Mouse (Mus musculus): ENCODE measurements around the gene Slc48a1. TPM values are rescaled to one million over a fixed set of nuclear protein-coding genes. Genes with fewer than 3 reads are reported as not detected.

Slc48a1 gene
- polyA plus RNA-seq, 1 experiment from 2014 or later: 42.2 TPM

DNA sequence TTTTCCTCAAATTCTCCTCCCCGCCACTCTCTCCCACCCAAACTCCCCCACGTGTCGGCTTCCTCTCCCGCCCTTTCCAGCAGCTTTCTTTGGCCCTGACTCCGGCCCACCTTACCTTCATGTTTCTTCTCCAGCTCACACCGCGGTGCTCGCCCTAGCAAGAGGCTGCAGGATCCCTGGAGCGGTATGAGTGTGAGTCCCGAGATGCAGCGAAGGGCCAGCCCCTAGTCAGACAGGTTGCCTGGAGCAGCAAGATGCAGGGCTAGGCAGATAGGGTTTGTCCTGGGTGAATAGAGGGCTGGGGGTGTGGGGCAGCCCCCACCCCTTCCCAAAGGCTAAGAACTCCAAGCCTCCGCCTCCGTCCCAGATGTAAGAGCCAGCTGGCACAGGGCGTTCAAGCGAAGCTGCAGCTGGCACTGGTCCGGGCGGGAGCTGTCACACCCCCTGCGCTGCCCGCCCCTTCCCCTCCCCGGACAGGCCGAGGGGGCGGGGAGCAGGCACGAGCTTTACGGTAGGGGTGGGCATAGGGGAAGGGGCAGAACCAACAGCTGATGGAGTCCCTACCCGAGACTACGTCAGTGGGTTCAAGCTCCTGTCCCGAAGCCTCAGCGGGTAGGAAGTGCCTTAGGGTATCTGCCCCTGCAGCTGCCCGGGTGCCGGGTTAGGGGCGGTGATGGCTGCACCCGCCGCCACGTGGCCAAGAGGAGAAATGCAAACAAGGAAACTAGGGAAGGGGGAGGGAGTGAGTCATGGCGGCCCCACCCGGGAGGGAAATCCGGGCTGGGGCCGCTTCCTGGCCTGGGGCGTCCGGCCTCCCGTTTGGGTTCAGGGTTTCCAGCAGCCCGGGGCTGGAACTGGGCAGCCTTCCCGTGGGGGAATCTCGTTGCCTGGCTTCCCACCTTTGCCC is 10.8 kb upstream of the Slc48a1 start, which contains the start of gene Rapgef3:
Gene Rapgef3, minus strand, starts transcription at position 693 of the 907 bp plus-strand sequence.
- WGBS: under 1% methylated on average over 43 of the region's 44 CpGs
- H3K27ac ChIP-seq: peak within 1 kb of the TSS; percentile 57
- peak within 1 kb of the TSS; percentile 51 for H3K9ac ChIP-seq
- peak within 1 kb of the TSS; percentile 81 for H3K4me2 ChIP-seq
- H3K4me1 ChIP-seq: peaks cover 53% of the 10 kb centered on the region
- no peaks in the 10 kb centered on the region; the same call in 1 of the 2 replicates for H3K27me3 ChIP-seq
- peak; percentile 88 for ATAC-seq (ENCODE audit: borderline replicate concordance, extremely low read depth, low FRiP score, low TSS enrichment)
- peak within 1 kb of the TSS; percentile 51 for H3K4me3 ChIP-seq
- no peaks in the 10 kb centered on the region for H3K36me3 ChIP-seq
- H3K9me3 ChIP-seq: no peaks in the 10 kb centered on the region

- peak overlapping the region; percentile 51 for H3K9ac ChIP-seq
- 0 out of 2 replicates have a peak, but pooled peaks have one; percentile 12 for ATAC-seq (ENCODE audit: borderline replicate concordance, extremely low read depth, low FRiP score, low TSS enrichment)
- H3K4me3 ChIP-seq: peak overlapping the region; percentile 51
- no peaks in the 10 kb centered on the region for H3K9me3 ChIP-seq
- no peaks in the 10 kb centered on the region; the same call in 1 of the 2 replicates for H3K27me3 ChIP-seq
- peak overlapping the region; percentile 57 for H3K27ac ChIP-seq
- H3K4me1 ChIP-seq: peaks cover 53% of the 10 kb centered on the region
- peak overlapping the region; percentile 81 for H3K4me2 ChIP-seq
- under 1% methylated on average over 18 of the region's 18 CpGs for WGBS
- no peaks in the 10 kb centered on the region for H3K36me3 ChIP-seq
Observed at GRCm38 (mm10) chr15:97768192-97768591, 10.1 kb upstream of the Slc48a1 start.

GRCm38 (mm10) chr15:97770280-97770679 is 8.0 kb upstream of the Slc48a1 start:
- Histone ChIP-seq H3K9me3 (no peaks in the 10 kb centered on the region), H3K4me3 (no peak overlapping the region), H3K9ac (no peak overlapping the region), H3K27ac (no peak overlapping the region), H3K4me1 (peaks cover 61% of the 10 kb centered on the region), H3K4me2 (no peak overlapping the region), H3K36me3 (no peaks in the 10 kb centered on the region), H3K27me3 (no peaks in the 10 kb centered on the region; the same call in 1 of the 2 replicates)
- no peak for ATAC-seq (ENCODE audit: borderline replicate concordance, extremely low read depth, low FRiP score, low TSS enrichment)
- WGBS: 80% methylated on average over 8 of the region's 8 CpGs

- H3K27ac ChIP-seq: peak overlapping the region; percentile 92
- WGBS: 2% methylated on average over 5 of the region's 5 CpGs
- no peak overlapping the region for H3K4me3 ChIP-seq
- peak overlapping the region; percentile 33 for H3K4me2 ChIP-seq
- no peaks in the 10 kb centered on the region for H3K9me3 ChIP-seq
- H3K9ac ChIP-seq: no peak overlapping the region
- no peaks in the 10 kb centered on the region for H3K36me3 ChIP-seq
- ATAC-seq (ENCODE audit: borderline replicate concordance, extremely low read depth, low FRiP score, low TSS enrichment): peak; percentile 87
- H3K27me3 ChIP-seq: no peaks in the 10 kb centered on the region
- peaks cover 47% of the 10 kb centered on the region for H3K4me1 ChIP-seq
Observed at GRCm38 (mm10) chr15:97773108-97773507, 5.2 kb upstream of the Slc48a1 start.

GRCm38 (mm10) chr15:97773961-97774370 is 4.4 kb upstream of the Slc48a1 start:
- Histone ChIP-seq H3K9ac (no peak overlapping the region), H3K9me3 (no peaks in the 10 kb centered on the region), H3K4me1 (peaks cover 46% of the 10 kb centered on the region), H3K36me3 (no peaks in the 10 kb centered on the region), H3K27ac (peak overlapping the region; percentile 92), H3K4me3 (no peak overlapping the region), H3K27me3 (no peaks in the 10 kb centered on the region), H3K4me2 (peak overlapping the region; percentile 33)
- peak; percentile 50 for ATAC-seq (ENCODE audit: borderline replicate concordance, extremely low read depth, low FRiP score, low TSS enrichment)
- WGBS: 59% methylated on average over 5 of the region's 5 CpGs

DNA sequence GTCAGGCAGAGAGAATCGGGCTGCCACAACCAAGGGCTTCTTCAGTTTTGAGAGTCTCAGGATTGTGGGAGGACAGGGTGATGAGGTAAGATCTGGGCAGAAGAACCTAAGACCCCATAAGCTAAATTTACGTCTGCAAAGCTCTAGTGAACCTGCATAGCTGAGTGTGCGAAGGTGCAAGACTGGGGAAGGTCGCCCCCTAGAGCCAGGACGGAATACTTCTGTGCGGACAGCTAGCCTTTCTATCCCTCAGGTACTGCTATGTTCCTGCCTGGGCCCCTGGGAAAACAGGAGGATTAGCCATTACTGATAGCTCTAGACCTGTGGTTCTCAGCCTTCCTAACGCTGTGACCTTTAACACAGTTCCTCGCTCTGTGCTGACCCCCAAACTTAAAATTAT is 1.8 kb upstream of the Slc48a1 start:
- ATAC-seq (ENCODE audit: borderline replicate concordance, extremely low read depth, low FRiP score, low TSS enrichment): no peak
- H3K9ac ChIP-seq: no peak overlapping the region

DNA sequence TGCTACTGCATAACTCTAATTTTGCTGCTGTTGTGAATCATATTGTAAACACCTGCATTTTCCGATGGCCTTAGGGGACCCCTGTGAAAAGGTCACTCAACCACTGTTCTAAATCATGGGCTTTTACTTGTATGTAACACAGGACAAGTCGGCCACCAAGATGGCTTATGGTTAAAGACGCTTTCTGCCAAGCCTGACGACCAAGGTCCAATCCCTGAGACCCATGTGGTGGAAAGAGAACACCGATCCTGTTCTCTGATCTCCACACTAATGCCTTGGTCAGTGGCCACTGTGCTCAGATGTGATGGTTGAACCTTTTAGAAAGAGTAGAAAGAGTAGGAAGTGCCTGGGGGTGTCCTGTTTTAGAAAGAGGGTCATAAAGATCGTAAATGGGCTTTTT is 1.4 kb upstream of the Slc48a1 start:
- H3K36me3 ChIP-seq: no peaks in the 10 kb centered on the region
- no peak for ATAC-seq (ENCODE audit: borderline replicate concordance, extremely low read depth, low FRiP score, low TSS enrichment)
- no peak overlapping the region for H3K27ac ChIP-seq
- H3K4me2 ChIP-seq: no peak overlapping the region
- H3K27me3 ChIP-seq: 0 out of 2 replicates have a peak, but pooled peaks cover 4% of the 10 kb centered on the region
- H3K9me3 ChIP-seq: no peaks in the 10 kb centered on the region
- H3K4me3 ChIP-seq: no peak overlapping the region
- peaks cover 66% of the 10 kb centered on the region for H3K4me1 ChIP-seq
- WGBS: 81% methylated on average over 6 of the region's 6 CpGs
- H3K9ac ChIP-seq: no peak overlapping the region

More for the DNA sequence above, 1.8 kb upstream of the Slc48a1 start:
- Histone ChIP-seq H3K9me3 (no peaks in the 10 kb centered on the region), H3K36me3 (no peaks in the 10 kb centered on the region), H3K27ac (no peak overlapping the region), H3K4me1 (peaks cover 63% of the 10 kb centered on the region), H3K4me3 (no peak overlapping the region), H3K27me3 (0 out of 2 replicates have a peak, but pooled peaks cover 2% of the 10 kb centered on the region), H3K4me2 (no peak overlapping the region)
- 10% methylated on average over 8 of the region's 8 CpGs for WGBS

- Histone ChIP-seq H3K36me3 (no peaks in the 10 kb centered on the region), H3K4me2 (no peak overlapping the region), H3K4me1 (peaks cover 57% of the 10 kb centered on the region), H3K9me3 (no peaks in the 10 kb centered on the region), H3K4me3 (no peak overlapping the region), H3K9ac (no peak overlapping the region), H3K27me3 (peaks cover 13% of the 10 kb centered on the region; the same call in 1 of the 2 replicates), H3K27ac (no peak overlapping the region; the same call in 1 of the 2 replicates)
- no peak for ATAC-seq (ENCODE audit: borderline replicate concordance, extremely low read depth, low FRiP score, low TSS enrichment)
- WGBS: 88% methylated on average over 1 of the region's 1 CpGs
Observed at GRCm38 (mm10) chr15:97779576-97779975, 1.3 kb downstream of the Slc48a1 start.

DNA sequence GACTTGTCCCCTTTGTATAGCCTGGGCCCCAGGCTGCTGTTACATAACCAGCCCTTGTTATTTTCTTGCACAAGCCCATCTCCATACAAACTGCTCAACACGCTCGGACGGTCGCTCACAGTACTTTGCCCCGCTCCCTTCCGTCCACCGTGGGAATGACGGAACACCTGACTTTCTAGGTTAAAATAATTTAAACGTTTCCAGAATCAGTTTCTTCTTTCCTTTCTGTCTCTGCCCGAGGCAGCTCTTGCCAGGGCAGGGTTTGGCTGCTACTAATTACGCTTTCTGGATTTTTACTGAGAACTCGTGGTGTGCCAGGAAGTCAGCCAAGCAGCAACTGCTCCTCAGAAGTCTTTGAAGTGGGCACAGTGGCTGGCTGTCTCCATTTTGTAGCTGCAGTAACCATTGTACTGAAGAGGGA is 2.3 kb downstream of the Slc48a1 start:
- whole genome bisulfite sequencing: 66% methylated on average over 12 of the region's 12 CpGs
- ATAC-seq (ENCODE audit: borderline replicate concordance, extremely low read depth, low FRiP score, low TSS enrichment): no peak
- no peak overlapping the region for H3K4me2 ChIP-seq
- H3K9ac ChIP-seq: no peak overlapping the region
- H3K9me3 ChIP-seq: no peaks in the 10 kb centered on the region
- peaks cover 13% of the 10 kb centered on the region; the same call in 1 of the 2 replicates for H3K27me3 ChIP-seq
- H3K4me1 ChIP-seq: peaks cover 54% of the 10 kb centered on the region
- no peaks in the 10 kb centered on the region for H3K36me3 ChIP-seq
- peak overlapping the region; percentile 32 for H3K27ac ChIP-seq
- H3K4me3 ChIP-seq: no peak overlapping the region

DNA sequence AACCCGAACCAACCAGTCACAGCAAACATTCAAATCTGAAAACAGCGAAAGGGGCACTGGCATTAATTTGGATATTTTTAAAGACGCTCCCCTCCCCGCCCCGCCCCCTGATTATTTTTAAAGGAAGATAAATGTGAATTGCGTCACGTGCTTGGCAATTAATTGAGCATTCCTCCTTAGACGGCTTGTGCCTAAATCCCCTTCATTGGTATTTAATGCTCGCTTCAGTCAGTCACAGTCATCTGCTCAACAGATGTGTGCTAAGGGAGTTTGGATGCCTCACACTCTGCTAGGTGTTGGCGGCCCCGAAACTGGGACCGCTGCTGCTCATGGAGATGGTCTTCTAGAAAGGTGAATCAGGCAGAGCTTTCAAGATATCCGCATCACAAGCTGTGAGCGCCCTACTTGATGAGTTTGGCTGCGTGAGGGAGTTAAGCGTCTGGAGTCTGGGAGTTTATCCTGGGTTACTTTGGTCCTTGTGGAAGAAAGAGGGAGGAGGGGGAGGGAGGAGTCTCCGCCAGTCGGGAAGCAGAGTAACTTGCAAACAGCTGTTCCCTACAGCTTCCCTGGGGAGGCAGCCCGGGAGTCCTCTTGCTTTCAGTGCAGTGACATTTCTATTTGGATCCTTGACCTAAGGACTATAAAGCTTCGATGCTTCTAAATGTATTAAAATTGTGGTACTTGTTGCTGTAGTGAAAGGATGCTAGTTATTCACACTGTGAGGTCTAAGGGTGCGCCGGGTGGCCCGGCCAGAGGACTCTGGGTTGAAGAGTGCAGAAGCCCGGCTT is 3.8 kb downstream of the Slc48a1 start:
- H3K9me3 ChIP-seq: no peaks in the 10 kb centered on the region
- peaks cover 13% of the 10 kb centered on the region; the same call in 1 of the 2 replicates for H3K27me3 ChIP-seq
- peak overlapping the region; percentile 48 for H3K4me2 ChIP-seq
- H3K4me1 ChIP-seq: peaks cover 62% of the 10 kb centered on the region
- H3K36me3 ChIP-seq: no peaks in the 10 kb centered on the region
- peak overlapping the region; percentile 20 for H3K4me3 ChIP-seq
- 10% methylated on average over 24 of the region's 24 CpGs for WGBS
- no peak for ATAC-seq (ENCODE audit: borderline replicate concordance, extremely low read depth, low FRiP score, low TSS enrichment)
- 0 out of 2 replicates have a peak overlapping the region, but pooled peaks have one; percentile 30 for H3K9ac ChIP-seq
- peak overlapping the region; percentile 50 for H3K27ac ChIP-seq

DNA sequence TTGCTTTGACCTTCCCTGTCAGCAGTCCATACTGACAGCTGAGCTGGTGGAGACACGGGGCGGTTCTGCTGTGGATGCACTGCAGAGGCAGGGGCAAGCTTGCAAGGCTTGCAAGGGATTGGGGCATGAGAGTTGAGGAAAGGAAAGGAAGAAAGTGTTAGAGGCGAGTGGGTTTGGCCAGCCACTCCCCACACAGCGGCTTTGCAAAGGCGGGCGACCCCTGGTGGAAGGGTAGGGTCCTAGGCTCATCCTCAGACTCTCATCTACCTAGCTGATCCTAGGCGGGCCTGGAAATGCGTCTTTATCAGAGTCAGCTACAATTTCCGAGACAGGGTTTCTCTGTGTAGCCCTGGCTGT is 4.4 kb downstream of the Slc48a1 start:
- 5% methylated on average over 9 of the region's 9 CpGs for WGBS
- Histone ChIP-seq H3K4me3 (peak overlapping the region; percentile 20), H3K9me3 (no peaks in the 10 kb centered on the region), H3K27ac (peak overlapping the region; percentile 50), H3K4me1 (peaks cover 68% of the 10 kb centered on the region), H3K36me3 (no peaks in the 10 kb centered on the region), H3K9ac (0 out of 2 replicates have a peak overlapping the region, but pooled peaks have one; percentile 30), H3K27me3 (peaks cover 13% of the 10 kb centered on the region; the same call in 1 of the 2 replicates), H3K4me2 (peak overlapping the region; percentile 48)
- peak; percentile 5; the same call in 1 of the 2 replicates for ATAC-seq (ENCODE audit: borderline replicate concordance, extremely low read depth, low FRiP score, low TSS enrichment)
